Mouse (Mus musculus) layer of hippocampus, postnatal 10 days (tissue): ENCODE results near the gene Zc3h13. TPM values are rescaled to one million over a fixed set of nuclear protein-coding genes. Genes with fewer than 3 reads are reported as not detected.

Source experiments
- DNase-seq, 2 experiments: peaks; one replicate each; pipeline ENCODE4 v3.0.0; 2021; ENCODE audit warnings: low spot score in 2 of 2
- long read RNA-seq: library from polyadenylated mRNA; stranded (forward); transcript quantifications from one replicate; pipeline ENCODE4 v2.0.0, GENCODE M21; 2023
- total RNA-seq, 2 experiments: library from RNA; stranded (reverse); gene quantifications; 2 replicates each; pipeline ENCODE4 v1.2.3; 2021

Gene Zc3h13
- 10 to 100 TPM; 50.1 to 60.0 TPM for total RNA-seq
- long read RNA-seq, partial matches to known transcripts = 4 of 7 reads
- long read RNA-seq, other reads (novel, unspliced or antisense) = 3 of 7 reads

GRCm38 (mm10) chr14:75284193-75284915, at the start of gene Zc3h13:
Gene Zc3h13, plus strand, starts transcription at chr14:75284373.
- DNase-seq = peak; percentile 98 to 99

- no peak for DNase-seq
Measured at GRCm38 (mm10) chr14:75235552-75235951, 48.6 kb upstream of the Zc3h13 start.

GRCm38 (mm10) chr14:75235955-75236635, 48.1 kb upstream of the Zc3h13 start:
- peak; percentile 41 to 57 for DNase-seq

- no peak for DNase-seq
Measured at GRCm38 (mm10) chr14:75236636-75237003, 47.6 kb upstream of the Zc3h13 start.

- no peak for DNase-seq
Measured at GRCm38 (mm10) chr14:75237096-75237495, 47.1 kb upstream of the Zc3h13 start.

GRCm38 (mm10) chr14:75238054-75238692, 46.0 kb upstream of the Zc3h13 start:
- DNase-seq = no peak

- DNase-seq = no peak
Measured at GRCm38 (mm10) chr14:75242087-75242486, 42.1 kb upstream of the Zc3h13 start, which contains the start of gene Cpb2. Gene Cpb2, plus strand, starts transcription at chr14:75242287.

- peak in 1 of 2 experiments; percentile 13 for DNase-seq
Measured at GRCm38 (mm10) chr14:75246024-75247000, 37.9 kb upstream of the Zc3h13 start.

- DNase-seq = no peak
Measured at GRCm38 (mm10) chr14:75250432-75250831, 33.7 kb upstream of the Zc3h13 start.

- DNase-seq = no peak
Measured at GRCm38 (mm10) chr14:75256521-75256920, 27.7 kb upstream of the Zc3h13 start.

- DNase-seq = no peak
Measured at GRCm38 (mm10) chr14:75269531-75269930, 14.6 kb upstream of the Zc3h13 start.

GRCm38 (mm10) chr14:75279716-75280115, 4.5 kb upstream of the Zc3h13 start:
- DNase-seq = no peak

- no peak for DNase-seq
Measured at GRCm38 (mm10) chr14:75280406-75280805, 3.8 kb upstream of the Zc3h13 start.

- no peak for DNase-seq
Measured at GRCm38 (mm10) chr14:75283609-75284192, 472 bp upstream of the Zc3h13 start.

GRCm38 (mm10) chr14:75301081-75301480, 16.9 kb downstream of the Zc3h13 start:
- no peak for DNase-seq

GRCm38 (mm10) chr14:75303807-75304206, 19.6 kb downstream of the Zc3h13 start:
- DNase-seq = no peak

- no peak for DNase-seq
Measured at GRCm38 (mm10) chr14:75307855-75308254, 23.7 kb downstream of the Zc3h13 start.

GRCm38 (mm10) chr14:75309336-75309992, 25.3 kb downstream of the Zc3h13 start:
- no peak for DNase-seq

- DNase-seq = no peak
Measured at GRCm38 (mm10) chr14:75314484-75314883, 30.3 kb downstream of the Zc3h13 start.

GRCm38 (mm10) chr14:75318736-75319135, 34.6 kb downstream of the Zc3h13 start:
- no peak for DNase-seq
